Mouse (Mus musculus): ENCODE data around the gene Sugp2. TPM values are rescaled to one million over a fixed set of nuclear protein-coding genes. Genes with fewer than 3 reads are reported as not detected.

Gene Sugp2
- polyA plus RNA-seq, 1 experiment: 47.2 TPM

- H3K36me3 ChIP-seq (ENCODE audit: control insufficient read depth, insufficient read depth, low read length, poor library complexity, severe bottlenecking): no peaks in the 10 kb centered on the region
- no peaks in the 10 kb centered on the region for H3K27me3 ChIP-seq (ENCODE audit: control insufficient read depth, insufficient read depth, low read length, poor library complexity, severe bottlenecking)
- no peak overlapping the region for H3K27ac ChIP-seq (ENCODE audit: insufficient read depth, low read length)
- H3K9me3 ChIP-seq (replicated peaks; ENCODE audit: control insufficient read depth, insufficient read depth, low read length, poor library complexity, severe bottlenecking): no peaks in the 10 kb centered on the region
- TF ChIP-seq EP300 (IDR thresholded peaks at IDR 0.05; ENCODE audit: insufficient read depth, low read depth, low read length): no peak
- no peak for TF ChIP-seq CTCF (IDR thresholded peaks at IDR 0.05; ENCODE audit: low read depth, low read length)
- TF ChIP-seq POLR2A (IDR thresholded peaks at IDR 0.05; ENCODE audit: insufficient read depth, low read length): no peak
- H3K4me3 ChIP-seq (ENCODE audit: low read depth, low read length): no peak overlapping the region
- peaks cover 8% of the 10 kb centered on the region for H3K4me1 ChIP-seq (ENCODE audit: control insufficient read depth, insufficient read depth, low read length)
- no peak overlapping the region for H3K9ac ChIP-seq (ENCODE audit: low read depth, poor library complexity, severe bottlenecking)
Observed at GRCm38 (mm10) chr8:70276476-70276875, 42.5 kb downstream of the Sugp2 start.

GRCm38 (mm10) chr8:70278175-70278574, 44.1 kb downstream of the Sugp2 start:
- Histone ChIP-seq H3K36me3 (ENCODE audit: control insufficient read depth, insufficient read depth, low read length, poor library complexity, severe bottlenecking) (no peaks in the 10 kb centered on the region), H3K27ac (ENCODE audit: insufficient read depth, low read length) (no peak overlapping the region), H3K4me3 (ENCODE audit: low read depth, low read length) (peak overlapping the region; percentile 65), H3K9ac (ENCODE audit: low read depth, poor library complexity, severe bottlenecking) (peak overlapping the region; percentile 86), H3K9me3 (replicated peaks; ENCODE audit: control insufficient read depth, insufficient read depth, low read length, poor library complexity, severe bottlenecking) (no peaks in the 10 kb centered on the region), H3K4me1 (ENCODE audit: control insufficient read depth, insufficient read depth, low read length) (peaks cover 6% of the 10 kb centered on the region), H3K27me3 (ENCODE audit: control insufficient read depth, insufficient read depth, low read length, poor library complexity, severe bottlenecking) (no peaks in the 10 kb centered on the region)
- no peak for TF ChIP-seq POLR2A (IDR thresholded peaks at IDR 0.05; ENCODE audit: insufficient read depth, low read length)
- TF ChIP-seq EP300 (IDR thresholded peaks at IDR 0.05; ENCODE audit: insufficient read depth, low read depth, low read length): no peak
- TF ChIP-seq CTCF (IDR thresholded peaks at IDR 0.05; ENCODE audit: low read depth, low read length): no peak

- no peak for TF ChIP-seq CTCF (IDR thresholded peaks at IDR 0.05; ENCODE audit: low read depth, low read length)
- no peak for TF ChIP-seq POLR2A (IDR thresholded peaks at IDR 0.05; ENCODE audit: insufficient read depth, low read length)
- TF ChIP-seq EP300 (IDR thresholded peaks at IDR 0.05; ENCODE audit: insufficient read depth, low read depth, low read length): no peak
- H3K27ac ChIP-seq (ENCODE audit: insufficient read depth, low read length): no peak overlapping the region
- peak overlapping the region; percentile 86 for H3K9ac ChIP-seq (ENCODE audit: low read depth, poor library complexity, severe bottlenecking)
- H3K4me3 ChIP-seq (ENCODE audit: low read depth, low read length): peak overlapping the region; percentile 8; the same call in 1 of the 2 replicates
- H3K9me3 ChIP-seq (replicated peaks; ENCODE audit: control insufficient read depth, insufficient read depth, low read length, poor library complexity, severe bottlenecking): no peaks in the 10 kb centered on the region
- H3K27me3 ChIP-seq (ENCODE audit: control insufficient read depth, insufficient read depth, low read length, poor library complexity, severe bottlenecking): no peaks in the 10 kb centered on the region
- peaks cover 6% of the 10 kb centered on the region for H3K4me1 ChIP-seq (ENCODE audit: control insufficient read depth, insufficient read depth, low read length)
- H3K36me3 ChIP-seq (ENCODE audit: control insufficient read depth, insufficient read depth, low read length, poor library complexity, severe bottlenecking): no peaks in the 10 kb centered on the region
Observed at GRCm38 (mm10) chr8:70279266-70279665, 45.2 kb downstream of the Sugp2 start.

- Histone ChIP-seq H3K27ac (ENCODE audit: insufficient read depth, low read length) (peak overlapping the region; percentile 8; the same call in 1 of the 2 replicates), H3K36me3 (ENCODE audit: control insufficient read depth, insufficient read depth, low read length, poor library complexity, severe bottlenecking) (peaks cover 10% of the 10 kb centered on the region), H3K9ac (ENCODE audit: low read depth, poor library complexity, severe bottlenecking) (peak overlapping the region; percentile 41; the same call in 1 of the 2 replicates), H3K27me3 (ENCODE audit: control insufficient read depth, insufficient read depth, low read length, poor library complexity, severe bottlenecking) (no peaks in the 10 kb centered on the region), H3K9me3 (replicated peaks; ENCODE audit: control insufficient read depth, insufficient read depth, low read length, poor library complexity, severe bottlenecking) (no peaks in the 10 kb centered on the region), H3K4me1 (ENCODE audit: control insufficient read depth, insufficient read depth, low read length) (peaks cover 6% of the 10 kb centered on the region), H3K4me3 (ENCODE audit: low read depth, low read length) (no peak overlapping the region)
- TF ChIP-seq POLR2A (IDR thresholded peaks at IDR 0.05; ENCODE audit: insufficient read depth, low read length) (no peak), CTCF (IDR thresholded peaks at IDR 0.05; ENCODE audit: low read depth, low read length) (no peak)
Observed at GRCm38 (mm10) chr8:70281001-70281400, 47.0 kb downstream of the Sugp2 start.

GRCm38 (mm10) chr8:70282603-70283135, 48.6 kb downstream of the Sugp2 start, which contains the start of gene Homer3:
Gene Homer3 (plus strand): TSS chr8:70282827.
- Histone ChIP-seq H3K9ac (ENCODE audit: low read depth, poor library complexity, severe bottlenecking) (peak within 1 kb of the TSS; percentile 98), H3K27me3 (ENCODE audit: control insufficient read depth, insufficient read depth, low read length, poor library complexity, severe bottlenecking) (no peaks in the 10 kb centered on the region), H3K36me3 (ENCODE audit: control insufficient read depth, insufficient read depth, low read length, poor library complexity, severe bottlenecking) (peaks cover 22% of the 10 kb centered on the region), H3K9me3 (replicated peaks; ENCODE audit: control insufficient read depth, insufficient read depth, low read length, poor library complexity, severe bottlenecking) (peaks cover 6% of the 10 kb centered on the region; the same call in 1 of the 2 replicates), H3K4me3 (ENCODE audit: low read depth, low read length) (peak within 1 kb of the TSS; percentile 68), H3K27ac (ENCODE audit: insufficient read depth, low read length) (peak within 1 kb of the TSS; percentile 29), H3K4me1 (ENCODE audit: control insufficient read depth, insufficient read depth, low read length) (peaks cover 2% of the 10 kb centered on the region)
- TF ChIP-seq CTCF (IDR thresholded peaks at IDR 0.05; ENCODE audit: low read depth, low read length) (peak; percentile 62), EP300 (IDR thresholded peaks at IDR 0.05; ENCODE audit: insufficient read depth, low read depth, low read length) (peak; percentile 33; the same call in 1 of the 2 replicates), POLR2A (IDR thresholded peaks at IDR 0.05; ENCODE audit: insufficient read depth, low read length) (peak; percentile 74)

Data from ES-Bruce4 (cell line).